Mouse (Mus musculus) G1E-ER4 (cell line): ENCODE measurements around the gene Mrpl22. TPM values are rescaled to one million over a fixed set of nuclear protein-coding genes. Genes with fewer than 3 reads are reported as not detected.

Source experiments
- GATA1 ChIP-seq: IDR thresholded peaks from one replicate; pipeline ENCODE4 v1.8.0; 2012; ENCODE audit warnings: low read length, inconsistent platforms
- polyA plus RNA-seq: library from polyadenylated mRNA; stranded (reverse); fragments of >175 nt; gene quantifications from 2 replicates; pipeline ENCODE4 v1.2.3, GENCODE M21; 2012

Mrpl22 gene
- 17.1 and 27.0 TPM in 2 replicates for polyA plus RNA-seq

GRCm38 (mm10) chr11:58171459-58172091, at the start of gene Mrpl22:
Gene Mrpl22, plus strand, starts transcription at chr11:58171661.
- no peak for TF ChIP-seq GATA1

- TF ChIP-seq GATA1: no peak
Measured at GRCm38 (mm10) chr11:58123711-58124110, 47.8 kb upstream of the Mrpl22 start.

- TF ChIP-seq GATA1: no peak
Measured at GRCm38 (mm10) chr11:58125021-58125420, 46.4 kb upstream of the Mrpl22 start.

- TF ChIP-seq GATA1: no peak
Measured at GRCm38 (mm10) chr11:58126397-58127160, 44.9 kb upstream of the Mrpl22 start.

DNA sequence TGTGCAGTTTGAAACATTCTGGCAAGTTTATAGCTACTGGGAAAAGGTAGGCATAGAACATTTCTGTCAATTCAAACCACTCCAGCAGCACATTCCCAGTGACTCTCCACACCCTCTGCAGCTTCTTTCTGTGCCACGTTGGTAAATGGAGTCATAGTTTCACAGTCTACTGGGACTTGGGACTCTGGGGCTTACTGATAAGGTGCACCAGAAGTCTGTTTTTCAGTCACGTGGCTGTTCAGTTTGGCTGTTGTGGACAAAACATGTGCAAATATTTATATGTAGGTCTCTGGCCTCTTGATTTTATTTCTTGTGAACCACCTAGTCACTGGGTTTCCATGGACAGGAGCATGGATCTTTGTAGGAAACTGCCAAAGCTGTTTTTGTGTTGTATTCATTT, 43.9 kb upstream of the Mrpl22 start:
- TF ChIP-seq GATA1: no peak

DNA sequence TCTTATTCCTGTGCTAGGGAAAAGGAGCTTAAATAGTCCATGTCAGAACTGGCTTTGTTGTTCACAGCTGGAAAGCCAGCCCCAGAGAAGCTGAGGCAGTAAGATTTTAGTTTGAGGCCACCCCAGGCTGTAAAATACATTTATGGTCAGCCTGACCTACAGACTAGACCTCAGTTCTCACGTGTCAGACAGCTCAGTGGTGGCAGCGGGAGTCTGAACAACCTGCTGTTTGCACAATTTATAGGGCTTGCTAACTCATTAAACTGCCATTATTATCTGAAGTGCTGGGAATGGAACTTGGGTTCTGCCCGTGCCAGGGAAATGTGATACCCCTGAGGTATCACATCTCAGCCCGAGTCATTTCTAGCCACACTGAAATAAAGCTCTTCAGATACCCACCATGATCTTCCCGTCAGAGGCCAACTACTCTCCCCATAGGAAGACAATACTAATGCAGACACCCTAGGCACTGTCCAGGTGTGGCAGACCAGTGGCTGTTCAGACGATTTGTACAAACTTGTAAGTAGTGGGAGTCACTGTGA, 42.1 kb upstream of the Mrpl22 start:
- no peak for TF ChIP-seq GATA1

DNA sequence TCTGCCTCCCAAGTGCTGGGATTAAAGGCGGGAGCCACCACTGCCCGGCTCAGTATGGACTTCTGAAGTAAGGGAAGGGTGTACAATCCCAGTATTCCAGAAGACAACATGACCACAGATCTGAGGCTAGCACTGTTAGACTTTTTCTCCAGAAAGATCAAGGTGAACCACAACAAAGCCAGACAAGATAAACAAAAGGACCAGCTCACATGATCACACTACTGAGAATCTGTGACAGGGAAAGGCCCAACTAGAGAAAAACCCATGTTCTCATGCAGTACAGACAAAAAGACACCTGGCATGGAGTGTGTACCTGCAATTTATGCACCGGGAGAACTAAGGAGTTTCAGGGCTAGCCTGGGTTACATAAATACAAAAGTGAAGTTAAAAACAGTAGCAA, 39.4 kb upstream of the Mrpl22 start:
- TF ChIP-seq GATA1: no peak

DNA sequence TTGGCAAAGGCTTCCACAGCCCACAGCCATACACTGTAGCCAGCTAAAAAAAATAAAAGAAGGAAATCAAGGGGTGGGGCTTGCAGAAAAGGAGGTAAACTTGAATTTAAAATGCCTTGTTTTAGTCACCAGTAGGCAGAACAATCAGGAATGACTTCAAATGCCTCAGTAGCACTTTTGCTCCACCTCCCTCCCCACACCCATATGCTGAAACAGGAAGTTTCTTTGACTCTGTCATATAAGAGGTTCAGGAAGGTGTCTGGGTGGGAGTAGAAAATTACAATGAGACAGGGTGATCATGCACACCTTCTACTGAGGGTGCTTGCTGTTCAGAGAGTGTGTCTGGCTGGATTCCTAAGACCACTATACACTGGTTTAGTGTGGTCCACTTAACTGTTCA, 36.6 kb upstream of the Mrpl22 start:
- no peak for TF ChIP-seq GATA1

- TF ChIP-seq GATA1: no peak
Measured at GRCm38 (mm10) chr11:58135296-58135695, 36.2 kb upstream of the Mrpl22 start.

GRCm38 (mm10) chr11:58136677-58137076, 34.8 kb upstream of the Mrpl22 start:
- no peak for TF ChIP-seq GATA1

GRCm38 (mm10) chr11:58138821-58139220, 32.6 kb upstream of the Mrpl22 start:
- TF ChIP-seq GATA1: no peak

DNA sequence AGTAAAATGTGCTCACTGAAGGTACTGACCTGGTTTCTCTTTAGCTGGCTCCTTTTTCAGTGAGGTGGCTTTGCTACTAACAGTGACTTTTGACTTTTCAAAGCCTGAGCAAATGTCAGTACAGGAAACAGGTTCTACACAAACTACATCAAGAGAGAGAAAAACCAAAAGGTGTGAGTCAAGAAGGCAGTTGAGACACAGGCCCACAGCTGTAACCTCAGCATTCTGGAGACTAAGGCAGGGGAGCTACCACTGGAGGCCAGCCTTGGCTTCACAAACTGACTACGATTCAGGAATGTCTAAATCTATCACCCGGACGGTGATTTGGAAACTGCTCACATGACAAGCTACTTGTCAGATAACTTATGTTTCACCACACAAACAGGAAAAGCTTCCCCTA, 32.0 kb upstream of the Mrpl22 start:
- no peak for TF ChIP-seq GATA1

GRCm38 (mm10) chr11:58143704-58144426, 27.6 kb upstream of the Mrpl22 start:
- TF ChIP-seq GATA1: no peak

DNA sequence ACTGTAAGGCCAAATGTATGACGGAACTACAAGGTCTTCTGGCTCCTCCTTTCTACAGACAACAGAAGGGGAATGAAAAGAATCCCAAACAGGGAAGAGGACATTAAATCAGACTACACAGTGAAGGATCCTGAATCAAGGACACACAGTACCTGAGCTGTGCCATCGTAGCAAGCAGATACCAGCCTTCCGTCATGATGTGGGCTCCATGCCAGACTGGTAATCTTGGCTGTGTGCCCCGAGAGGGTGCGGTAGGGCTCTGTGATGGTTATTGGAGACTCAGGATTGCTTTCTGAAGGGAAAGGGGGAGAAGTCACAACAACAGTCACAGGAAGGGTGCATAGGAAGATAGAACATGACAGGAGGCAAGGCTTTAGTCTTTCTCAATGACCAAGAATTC, 25.2 kb upstream of the Mrpl22 start:
- TF ChIP-seq GATA1: no peak

DNA sequence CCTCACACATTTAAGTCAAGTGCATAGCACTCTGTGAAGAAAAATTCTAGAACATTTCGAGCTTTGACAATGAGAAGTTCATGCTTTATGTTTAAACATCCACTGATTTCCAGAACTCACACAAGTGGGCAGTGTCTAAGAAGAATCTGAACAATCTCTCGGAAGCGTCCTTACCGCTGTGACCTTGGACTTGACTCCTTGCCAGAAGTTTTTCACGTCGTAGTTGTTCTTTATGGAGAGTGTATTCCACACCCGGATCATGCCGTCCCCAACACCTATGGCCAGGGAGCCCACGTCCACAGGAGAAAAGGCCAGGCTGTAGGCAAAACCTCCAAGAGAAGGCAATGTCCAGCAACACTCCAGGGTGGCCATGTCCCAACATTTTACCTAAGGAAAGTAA, 16.0 kb upstream of the Mrpl22 start:
- no peak for TF ChIP-seq GATA1

DNA sequence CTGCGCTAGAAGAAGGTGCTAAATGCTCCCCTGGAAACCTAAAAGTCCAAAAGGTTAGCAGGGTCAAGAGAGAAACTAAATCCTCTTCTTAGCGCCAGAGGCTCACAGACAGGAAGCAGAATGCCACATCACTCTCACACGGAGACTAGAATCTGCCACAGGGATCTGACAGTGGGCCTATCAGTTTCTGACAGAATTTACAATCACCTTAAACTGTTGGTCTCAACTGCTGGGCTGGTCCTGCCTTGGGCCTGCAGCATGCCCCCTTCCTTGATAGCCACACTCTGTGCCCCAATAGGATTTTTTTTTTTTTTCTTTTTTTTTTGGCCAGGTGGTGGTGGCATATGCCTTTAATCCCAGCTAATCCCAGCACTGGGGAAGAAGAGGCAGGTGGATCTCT, 14.6 kb upstream of the Mrpl22 start:
- no peak for TF ChIP-seq GATA1
